Comparison of ENCODE assay signal across 10 mouse cellular contexts in the genomic region with DNA sequence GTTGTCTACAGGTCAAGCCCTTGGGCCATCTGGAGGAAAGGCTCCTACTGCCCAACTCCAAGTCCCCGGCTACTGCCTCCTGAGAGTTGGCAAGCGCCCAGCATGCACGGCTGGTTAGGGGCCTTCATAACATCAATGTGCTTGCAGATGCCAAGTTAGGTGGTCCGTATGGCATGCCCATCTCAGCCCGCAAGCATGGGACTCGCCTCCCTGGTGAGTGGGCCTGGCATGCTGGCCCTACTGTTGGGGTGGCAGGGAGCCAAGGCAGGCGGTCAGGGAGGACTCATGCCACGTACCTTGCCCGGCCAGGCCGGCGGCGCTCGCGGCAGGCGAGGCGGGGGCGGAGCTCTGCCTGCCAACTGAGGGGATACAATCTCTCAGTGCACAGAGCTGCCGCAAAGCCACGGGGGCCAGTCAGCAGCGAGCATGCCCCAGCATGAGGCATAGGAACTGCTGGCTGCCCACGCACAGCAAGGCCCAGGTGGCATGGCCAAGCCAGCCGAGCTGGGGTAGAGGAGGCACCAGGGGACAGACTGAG. TPM values are rescaled to one million over a fixed set of nuclear protein-coding genes. Genes with fewer than 3 reads are reported as not detected.
DNase-seq lines count a peak whose midpoint lies in the region; ATAC-seq and TF ChIP-seq lines count a peak whose summit lies in the region.
"Had no signal": no experiment of that assay in that cellular context is flagged by ENCODE, and none has a peak within 500 bp of the region (broad histone marks: within the 10 kb centered on the region; RNA-seq: fewer than 3 reads in every experiment).

No protein-coding gene starts in this region.

- peaks cover 72% of the 10 kb centered on the region for H3K36me3 ChIP-seq in kidney, embryonic 14.5 days (ENCODE audit: control insufficient read depth, insufficient read depth, low read length)
- peaks cover 31% of the 10 kb centered on the region for H3K36me3 ChIP-seq in ES-E14 (ENCODE audit: control insufficient read depth, insufficient read depth, low read length, poor library complexity, severe bottlenecking)
- peaks cover 86% of the 10 kb centered on the region for H3K36me3 ChIP-seq in heart, embryonic 15.5 days

- no peak overlapping the region for H3K4me3 ChIP-seq in kidney, embryonic 14.5 days (ENCODE audit: low read length)
- no peak overlapping the region; a peak in 1 of 4 replicates for H3K4me3 ChIP-seq in ES-E14 (ENCODE audit: insufficient read depth in 1 of 2, low read depth in 1 of 2, low read length in 2 of 2, poor library complexity in 1 of 2, severe bottlenecking in 1 of 2)
- H3K4me3 ChIP-seq in heart, embryonic 15.5 days, result no peak overlapping the region
- H3K4me3 ChIP-seq: limb, embryonic 13.5 days had no signal

- H3K9ac ChIP-seq in kidney, embryonic 14.5 days (ENCODE audit: low read depth, low read length), result no peak overlapping the region
- H3K9ac ChIP-seq in ES-E14 (ENCODE audit: insufficient read depth, low read depth, low read length, poor library complexity, severe bottlenecking), result 0 out of 2 replicates have a peak overlapping the region, but pooled peaks have one; percentile 22
- H3K9ac ChIP-seq in heart, embryonic 15.5 days, result no peak overlapping the region
- H3K9ac ChIP-seq: limb, embryonic 13.5 days had no signal

- H3K27ac ChIP-seq in kidney, embryonic 14.5 days (ENCODE audit: low read depth, low read length), result no peak overlapping the region
- no peak overlapping the region for H3K27ac ChIP-seq in ES-E14 (ENCODE audit: insufficient read depth, low read depth, low read length, poor library complexity, severe bottlenecking)
- no peak overlapping the region for H3K27ac ChIP-seq in heart, embryonic 15.5 days
- H3K27ac ChIP-seq: limb, embryonic 13.5 days had no signal

- ATAC-seq in kidney, embryonic 14.5 days (ENCODE audit: low FRiP score, low TSS enrichment), result no peak
- 0 out of 2 replicates have a peak, but pooled peaks have one; percentile 19 for ATAC-seq in heart, embryonic 15.5 days (replicated peaks; ENCODE audit: insufficient number of reproducible peaks, insufficient read depth, low FRiP score, low read depth)

- H3K4me2 ChIP-seq in kidney, embryonic 14.5 days (replicated peaks; ENCODE audit: low read depth, low read length), result no peak overlapping the region
- H3K4me2 ChIP-seq in heart, embryonic 15.5 days, result no peak overlapping the region
- H3K4me2 ChIP-seq: limb, embryonic 13.5 days had no signal

- no peaks in the 10 kb centered on the region for H3K4me1 ChIP-seq in kidney, embryonic 14.5 days (ENCODE audit: control insufficient read depth, insufficient read depth, low read length)
- peaks cover 0 to 5% of the 10 kb centered on the region in 2 experiments; a peak in 1 of 4 replicates for H3K4me1 ChIP-seq in ES-E14 (ENCODE audit: control insufficient read depth in 2 of 2, insufficient read depth in 2 of 2, low read length in 2 of 2, poor library complexity in 1 of 2)
- H3K4me1 ChIP-seq in heart, embryonic 15.5 days (replicated peaks), result peaks cover 10% of the 10 kb centered on the region
- H3K4me1 ChIP-seq: limb, embryonic 13.5 days had no signal

- WGBS in kidney, embryonic 14.5 days, result 95% methylated on average over 22 of the region's 22 CpGs
- WGBS in heart, embryonic 15.5 days, result 88% methylated on average over 22 of the region's 22 CpGs

- in situ Hi-C loops in ES-E14 (cut with MboI; ENCODE audit: low sequenced_read_pairs in 2 of 2, unreplicated experiment in 2 of 2), result no loop called here

- no peaks in the 10 kb centered on the region for H3K9me3 ChIP-seq in kidney, embryonic 14.5 days (ENCODE audit: control insufficient read depth, low read length)
- no peaks in the 10 kb centered on the region for H3K9me3 ChIP-seq in ES-E14 (ENCODE audit: control insufficient read depth, insufficient read depth, low read depth, low read length)
- H3K9me3 ChIP-seq in heart, embryonic 15.5 days (replicated peaks), result no peaks in the 10 kb centered on the region
- H3K9me3 ChIP-seq: G1E; limb, embryonic 13.5 days had no signal

- intact Hi-C loops in left cerebral cortex, postnatal 14 days (cut with DNase I), result no loop called here

- DNase-seq in kidney, adult 8-10 months, result peak; percentile 68 to 74
- DNase-seq in ES-E14 (ENCODE audit: low read depth, low spot score), result no peak
- DNase-seq in brain, adult 2 months (ENCODE audit: low read depth, low spot score), result peak; percentile 86
- DNase-seq in lung, postnatal 10 days, result no peak
- DNase-seq in left cerebral cortex, postnatal 14 days (ENCODE audit: low spot score in 2 of 2), result no peak
- DNase-seq: adrenal gland, adult 8-10 months had no signal

- no peaks in the 10 kb centered on the region for H3K27me3 ChIP-seq in kidney, embryonic 14.5 days (ENCODE audit: control insufficient read depth, insufficient read depth, low read length)
- no peaks in the 10 kb centered on the region for H3K27me3 ChIP-seq in heart, embryonic 15.5 days
- H3K27me3 ChIP-seq: limb, embryonic 13.5 days had no signal

TF ChIP-seq in ES-E14, 5 proteins besides CTCF, POLR2A, EP300 and RAD21:
- TF ChIP-seq CHD2 (IDR thresholded peaks at IDR 0.05; ENCODE audit: low read depth, low read length) (no peak), ZNF384 (IDR thresholded peaks at IDR 0.05; ENCODE audit: low read depth, low read length) (no peak), ZC3H11A (IDR thresholded peaks at IDR 0.05; ENCODE audit: borderline replicate concordance, low read depth, low read length) (no peak), HCFC1 (IDR thresholded peaks at IDR 0.05; ENCODE audit: borderline replicate concordance, insufficient read depth, low read length) (no peak), MAFK (IDR thresholded peaks at IDR 0.05; ENCODE audit: insufficient read depth, low read depth, low read length) (no peak)

RNA-seq across cellular contexts. Expression of a gene that starts 23.1 kb away (rescaled TPM):
- 21.3 and 32.1 TPM in 2 replicates for polyA plus RNA-seq in kidney, embryonic 14.5 days (2014; fragmentation: Nextera tagmentation; extraction: Ambion mirVana)
- total RNA-seq in ES-E14 (2012; rRNA removed), result 12.1 and 19.1 TPM in 2 replicates
- polyA plus RNA-seq in heart, embryonic 15.5 days (2015; fragmentation: Nextera tagmentation; extraction: Ambion mirVana), result 13.8 and 17.8 TPM in 2 replicates
- 10 to 100 TPM; 14.5 to 17.5 TPM for total RNA-seq in left cerebral cortex, postnatal 14 days (2021)

RNA-seq across cellular contexts. Expression of a gene that starts 36.4 kb away (rescaled TPM):
- polyA plus RNA-seq in kidney, embryonic 14.5 days (2014; fragmentation: Nextera tagmentation; extraction: Ambion mirVana), result 33.6 and 50.2 TPM in 2 replicates
- total RNA-seq in ES-E14 (2012; rRNA removed), result 28.7 and 31.2 TPM in 2 replicates
- polyA plus RNA-seq in heart, embryonic 15.5 days (2015; fragmentation: Nextera tagmentation; extraction: Ambion mirVana), result 75.7 and 76.8 TPM in 2 replicates
- total RNA-seq in left cerebral cortex, postnatal 14 days (2021), result 100 to 1,000 TPM; 305 to 316 TPM

RNA-seq across cellular contexts. Expression of a gene that starts 50.1 kb away (rescaled TPM):
- polyA plus RNA-seq in kidney, embryonic 14.5 days (2014; fragmentation: Nextera tagmentation; extraction: Ambion mirVana), result 30.1 and 32.1 TPM in 2 replicates
- 33.2 and 33.9 TPM in 2 replicates for total RNA-seq in ES-E14 (2012; rRNA removed)
- 18.2 and 24.7 TPM in 2 replicates for polyA plus RNA-seq in heart, embryonic 15.5 days (2015; fragmentation: Nextera tagmentation; extraction: Ambion mirVana)
- 100 to 1,000 TPM; 136 to 142 TPM for total RNA-seq in left cerebral cortex, postnatal 14 days (2021)

RNA-seq across cellular contexts. Expression of a gene that starts 54.6 kb away (rescaled TPM):
- polyA plus RNA-seq in kidney, embryonic 14.5 days (2014; fragmentation: Nextera tagmentation; extraction: Ambion mirVana), result 218 and 327 TPM in 2 replicates
- total RNA-seq in ES-E14 (2012; rRNA removed), result 136 and 137 TPM in 2 replicates
- 159 and 218 TPM in 2 replicates for polyA plus RNA-seq in heart, embryonic 15.5 days (2015; fragmentation: Nextera tagmentation; extraction: Ambion mirVana)
- total RNA-seq in left cerebral cortex, postnatal 14 days (2021), result 10 to 100 TPM; 49.9 to 53.9 TPM

Comparison
In these comparisons a context has a peak if more than half of its experiments do, and no peak if none do; other contexts are left out.
1. DNase-seq: peak in kidney, adult 8-10 months (2 of 2) and brain, adult 2 months (single experiment); none in ES-E14 (single experiment), lung, postnatal 10 days (single experiment) and left cerebral cortex, postnatal 14 days (0 of 2).